Mouse (Mus musculus): Measurements from ENCODE around the gene Gm12394. TPM values are rescaled to one million over a fixed set of nuclear protein-coding genes. Genes with fewer than 3 reads are reported as not detected.
A peak's percentile ranks its signal among the peaks of the same experiment; 100 is the strongest.

Gm12394 gene
- polyA plus RNA-seq, 1 experiment from 2014 or later, result 0.08 TPM

GRCm38 (mm10) chr4:42879829-42880676 is 23.5 kb upstream of the Gm12394 start:
- 67% methylated on average over 16 of the region's 16 CpGs for WGBS

GRCm38 (mm10) chr4:42877657-42878056 is 21.1 kb upstream of the Gm12394 start:
- TF ChIP-seq CTCF (IDR thresholded peaks at IDR 0.05), result no peak
- TF ChIP-seq EP300 (IDR thresholded peaks at IDR 0.05), result no peak
- Histone ChIP-seq H3K27ac (ENCODE audit: low read length) (no peak overlapping the region), H3K4me2 (replicated peaks; ENCODE audit: low read depth, low read length) (no peak overlapping the region), H3K36me3 (ENCODE audit: insufficient read depth, low read length) (no peaks in the 10 kb centered on the region), H3K4me3 (ENCODE audit: low read depth, low read length) (no peak overlapping the region), H3K9ac (replicated peaks; ENCODE audit: low read depth) (no peak overlapping the region), H3K9me3 (ENCODE audit: low read length) (no peaks in the 10 kb centered on the region), H3K4me1 (ENCODE audit: insufficient read depth, low read depth, low read length) (no peaks in the 10 kb centered on the region), H3K27me3 (replicated peaks; ENCODE audit: insufficient read depth, low read length) (no peaks in the 10 kb centered on the region)
- ATAC-seq (no peak), DNase-seq (ENCODE audit: low spot score) (no peak)
- WGBS, result 72% methylated on average over 2 of the region's 2 CpGs

More at GRCm38 (mm10) chr4:42879829-42880676, 23.5 kb upstream of the Gm12394 start:
- Histone ChIP-seq H3K4me1 (ENCODE audit: insufficient read depth, low read depth, low read length) (no peaks in the 10 kb centered on the region), H3K9me3 (ENCODE audit: low read length) (no peaks in the 10 kb centered on the region), H3K27me3 (replicated peaks; ENCODE audit: insufficient read depth, low read length) (no peaks in the 10 kb centered on the region), H3K36me3 (ENCODE audit: insufficient read depth, low read length) (no peaks in the 10 kb centered on the region), H3K4me2 (replicated peaks; ENCODE audit: low read depth, low read length) (no peak overlapping the region), H3K9ac (replicated peaks; ENCODE audit: low read depth) (no peak overlapping the region), H3K4me3 (ENCODE audit: low read depth, low read length) (no peak overlapping the region), H3K27ac (ENCODE audit: low read length) (no peak overlapping the region)
- ATAC-seq (no peak), DNase-seq (ENCODE audit: low spot score) (no peak)
- TF ChIP-seq EP300 (IDR thresholded peaks at IDR 0.05), result no peak
- TF ChIP-seq CTCF (IDR thresholded peaks at IDR 0.05), result no peak

DNA sequence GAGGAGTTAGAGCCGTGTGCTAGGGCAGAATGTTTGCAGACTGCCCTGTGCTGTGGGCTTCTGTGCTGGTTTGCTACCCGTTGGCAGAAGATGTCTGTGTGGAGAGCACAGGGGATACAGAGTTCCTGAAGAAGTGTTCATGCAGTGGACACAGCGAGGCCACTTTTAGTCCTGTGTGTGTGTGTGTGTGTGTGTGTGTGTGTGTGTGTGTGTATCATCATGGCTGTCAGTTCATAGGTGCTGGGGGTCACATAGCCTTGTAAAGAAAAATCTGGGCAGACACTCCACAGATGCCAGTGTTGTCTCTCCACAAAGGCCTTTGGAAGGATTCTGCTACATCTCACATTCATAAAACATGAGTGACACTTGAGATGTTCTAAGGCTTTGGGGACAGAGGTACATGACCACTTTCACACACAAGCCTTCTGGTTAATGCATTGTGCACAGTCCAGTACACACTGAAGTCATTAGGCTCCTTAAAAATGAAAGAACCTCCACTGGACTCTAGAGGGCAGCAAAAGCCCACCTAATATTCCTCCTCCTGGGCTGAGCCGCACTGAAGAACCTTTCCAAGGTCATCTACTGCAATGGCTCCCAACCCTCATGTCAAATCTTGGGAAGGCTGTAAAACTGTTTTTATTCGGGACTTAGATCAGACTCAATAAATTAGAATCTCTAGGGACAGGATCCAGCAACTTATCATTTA is 20.2 kb upstream of the Gm12394 start:
- Histone ChIP-seq H3K36me3 (ENCODE audit: insufficient read depth, low read length) (no peaks in the 10 kb centered on the region), H3K9me3 (ENCODE audit: low read length) (no peaks in the 10 kb centered on the region), H3K4me1 (ENCODE audit: insufficient read depth, low read depth, low read length) (no peaks in the 10 kb centered on the region), H3K4me3 (ENCODE audit: low read depth, low read length) (no peak overlapping the region), H3K4me2 (replicated peaks; ENCODE audit: low read depth, low read length) (no peak overlapping the region), H3K9ac (replicated peaks; ENCODE audit: low read depth) (no peak overlapping the region), H3K27ac (ENCODE audit: low read length) (no peak overlapping the region), H3K27me3 (replicated peaks; ENCODE audit: insufficient read depth, low read length) (no peaks in the 10 kb centered on the region)
- peak; percentile 80 for ATAC-seq
- TF ChIP-seq EP300 (IDR thresholded peaks at IDR 0.05), result no peak
- peak; percentile 80 for TF ChIP-seq CTCF (IDR thresholded peaks at IDR 0.05)
- DNase-seq (ENCODE audit: low spot score), result peak; percentile 86
- 23% methylated on average over 5 of the region's 5 CpGs for WGBS

DNA sequence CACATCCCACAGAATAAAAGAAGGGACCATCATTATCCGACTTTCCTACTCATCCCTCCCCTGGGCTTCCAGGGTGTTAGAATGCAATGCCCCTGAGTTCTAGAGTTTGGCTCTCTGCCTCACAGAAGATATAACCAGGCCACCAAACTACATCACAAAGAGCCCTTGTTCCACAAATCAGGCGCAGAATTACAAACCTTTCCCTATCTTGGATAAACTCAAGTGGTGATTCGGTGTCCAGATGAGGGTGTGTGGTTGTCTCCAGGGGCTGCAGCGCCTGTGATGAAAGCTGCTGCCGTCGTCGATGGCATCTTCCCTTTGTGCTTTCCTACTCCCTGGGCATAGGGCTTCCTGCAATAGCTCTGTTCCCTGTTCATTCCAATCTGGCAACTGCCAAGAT is 17.6 kb upstream of the Gm12394 start, which contains the start of gene Fam205c:
Gene Fam205c (minus strand): TSS at position 101 of the 400 bp plus-strand sequence.
- H3K4me3 ChIP-seq (ENCODE audit: low read depth, low read length), result no peak within 1 kb of the TSS
- no peak within 1 kb of the TSS for H3K4me2 ChIP-seq (replicated peaks; ENCODE audit: low read depth, low read length)
- TF ChIP-seq CTCF (IDR thresholded peaks at IDR 0.05), result no peak
- no peak for TF ChIP-seq EP300 (IDR thresholded peaks at IDR 0.05)
- H3K4me1 ChIP-seq (ENCODE audit: insufficient read depth, low read depth, low read length), result no peaks in the 10 kb centered on the region
- no peak for ATAC-seq
- H3K27me3 ChIP-seq (replicated peaks; ENCODE audit: insufficient read depth, low read length), result no peaks in the 10 kb centered on the region
- H3K9ac ChIP-seq (replicated peaks; ENCODE audit: low read depth), result no peak within 1 kb of the TSS
- H3K36me3 ChIP-seq (ENCODE audit: insufficient read depth, low read length), result no peaks in the 10 kb centered on the region
- no peak for DNase-seq (ENCODE audit: low spot score)
- no peak within 1 kb of the TSS for H3K27ac ChIP-seq (ENCODE audit: low read length)
- WGBS, result 73% methylated on average over 7 of the region's 7 CpGs
- no peaks in the 10 kb centered on the region for H3K9me3 ChIP-seq (ENCODE audit: low read length)

- Histone ChIP-seq H3K36me3 (ENCODE audit: insufficient read depth, low read length) (no peaks in the 10 kb centered on the region), H3K4me1 (ENCODE audit: insufficient read depth, low read depth, low read length) (no peaks in the 10 kb centered on the region), H3K4me3 (ENCODE audit: low read depth, low read length) (no peak overlapping the region), H3K27me3 (replicated peaks; ENCODE audit: insufficient read depth, low read length) (no peaks in the 10 kb centered on the region), H3K4me2 (replicated peaks; ENCODE audit: low read depth, low read length) (no peak overlapping the region), H3K27ac (ENCODE audit: low read length) (no peak overlapping the region), H3K9me3 (ENCODE audit: low read length) (no peaks in the 10 kb centered on the region), H3K9ac (replicated peaks; ENCODE audit: low read depth) (no peak overlapping the region)
- ATAC-seq (no peak), DNase-seq (ENCODE audit: low spot score) (no peak)
- TF ChIP-seq EP300 (IDR thresholded peaks at IDR 0.05) (no peak), CTCF (IDR thresholded peaks at IDR 0.05) (no peak)
- 67% methylated on average over 16 of the region's 16 CpGs for WGBS
Measured at GRCm38 (mm10) chr4:42872746-42873435, 16.3 kb upstream of the Gm12394 start.

- ATAC-seq, result no peak
- 88% methylated on average over 7 of the region's 7 CpGs for WGBS
- TF ChIP-seq CTCF (IDR thresholded peaks at IDR 0.05), result no peak
- TF ChIP-seq EP300 (IDR thresholded peaks at IDR 0.05), result no peak
- Histone ChIP-seq H3K9ac (replicated peaks; ENCODE audit: low read depth) (no peak overlapping the region), H3K27ac (ENCODE audit: low read length) (no peak overlapping the region), H3K27me3 (replicated peaks; ENCODE audit: insufficient read depth, low read length) (no peaks in the 10 kb centered on the region), H3K36me3 (ENCODE audit: insufficient read depth, low read length) (no peaks in the 10 kb centered on the region), H3K4me1 (ENCODE audit: insufficient read depth, low read depth, low read length) (no peaks in the 10 kb centered on the region), H3K9me3 (ENCODE audit: low read length) (no peaks in the 10 kb centered on the region), H3K4me2 (replicated peaks; ENCODE audit: low read depth, low read length) (no peak overlapping the region), H3K4me3 (ENCODE audit: low read depth, low read length) (no peak overlapping the region)
- no peak for DNase-seq (ENCODE audit: low spot score)
Measured at GRCm38 (mm10) chr4:42872151-42872550, 15.6 kb upstream of the Gm12394 start.

All from lung, postnatal 0 days (tissue).